Mouse (Mus musculus) heart, postnatal 0 days (tissue): ENCODE results near the gene Zfp979.

ENCODE experiments used
- CTCF ChIP-seq: IDR thresholded peaks from 2 replicates; pipeline ENCODE4 v1.5.1; 2016; ENCODE audit warnings: antibody characterized with exemption, control low read depth, low read depth
- EP300 ChIP-seq: IDR thresholded peaks from 2 replicates; pipeline ENCODE4 v1.6.1; 2016; ENCODE audit warnings: antibody characterized with exemption, low read depth

- TF ChIP-seq CTCF: no peak
- no peak for TF ChIP-seq EP300
Measured at GRCm38 (mm10) chr4:147586511-147587473, 55.5 kb downstream of the Zfp979 start.
